Mouse (Mus musculus) forebrain, embryonic 14.5 days (tissue): ENCODE results near the gene Iqsec1. TPM values are rescaled to one million over a fixed set of nuclear protein-coding genes. Genes with fewer than 3 reads are reported as not detected.

Experiments
- ATAC-seq: fragments of 200-750 bp; cut with Nextera tagmentation; 2 replicates; pipeline ENCODE4 v1.8.0; 2017; ENCODE audit warnings: mild to moderate bottlenecking, moderate library complexity
- DNase-seq: peaks from one replicate; pipeline ENCODE4 v3.0.0-alpha.2; 2015; ENCODE audit warnings: low spot score
- H3K27ac ChIP-seq: fragments of 300-500 bp; sonication (generic); 2 replicates; pipeline ENCODE4 v1.5.1; 2014; ENCODE audit warnings: low read depth, mild to moderate bottlenecking, control low read depth, low read length, moderate library complexity
- H3K27me3 ChIP-seq: fragments of 300-500 bp; sonication (generic); replicated peaks from 2 replicates; pipeline ENCODE4 v1.6.1; 2014; ENCODE audit warnings: low read length, control low read depth, mixed read lengths; ENCODE audit not compliant: control insufficient read depth, insufficient read depth
- H3K36me3 ChIP-seq: fragments of 300-500 bp; sonication (generic); 2 replicates; pipeline ENCODE4 v1.6.1; 2014; ENCODE audit warnings: low read length, control low read depth; ENCODE audit not compliant: control insufficient read depth, insufficient read depth
- H3K4me1 ChIP-seq: fragments of 300-500 bp; sonication (generic); 2 replicates; pipeline ENCODE4 v1.6.1; 2014; ENCODE audit warnings: antibody characterized with exemption, low read length, control low read depth; ENCODE audit not compliant: control insufficient read depth, insufficient read depth
- H3K4me2 ChIP-seq: fragments of 300-500 bp; sonication (generic); 2 replicates; pipeline ENCODE4 v1.6.1; 2014; ENCODE audit warnings: mild to moderate bottlenecking, control low read depth, low read length
- H3K4me3 ChIP-seq: fragments of 300-500 bp; sonication (generic); 2 replicates; pipeline ENCODE4 v1.5.1; 2014; ENCODE audit warnings: low read depth, low read length, control low read depth
- H3K9ac ChIP-seq: fragments of 300-500 bp; sonication (generic); 2 replicates; pipeline ENCODE4 v1.6.1; 2014; ENCODE audit warnings: mild to moderate bottlenecking, low read length, control low read depth, moderate library complexity
- H3K9me3 ChIP-seq: fragments of 300-500 bp; sonication (generic); replicated peaks from 2 replicates; pipeline ENCODE4 v1.6.1; 2016; ENCODE audit warnings: low read length, control low read depth, mixed read lengths; ENCODE audit not compliant: control insufficient read depth
- WGBS: fragments of 180-500 bp; shearing (Covaris S2); extraction: QIAGEN DNeasy Blood & Tissue Kit; methylation state at CpG from one replicate; pipeline ENCODE4 v1.1.7; 2014; 5-methylcytosine and 5-hydroxymethylcytosine counted together
- polyA plus RNA-seq: library from polyadenylated mRNA; unstranded; fragments of >200 nt; fragmentation: Nextera tagmentation; extraction: Ambion mirVana; gene quantifications from 2 replicates; pipeline ENCODE4 v1.2.1, GENCODE M21; 2014

The Iqsec1 gene
- polyA plus RNA-seq, 1 experiment from 2014 or later = 15.0 TPM

DNA sequence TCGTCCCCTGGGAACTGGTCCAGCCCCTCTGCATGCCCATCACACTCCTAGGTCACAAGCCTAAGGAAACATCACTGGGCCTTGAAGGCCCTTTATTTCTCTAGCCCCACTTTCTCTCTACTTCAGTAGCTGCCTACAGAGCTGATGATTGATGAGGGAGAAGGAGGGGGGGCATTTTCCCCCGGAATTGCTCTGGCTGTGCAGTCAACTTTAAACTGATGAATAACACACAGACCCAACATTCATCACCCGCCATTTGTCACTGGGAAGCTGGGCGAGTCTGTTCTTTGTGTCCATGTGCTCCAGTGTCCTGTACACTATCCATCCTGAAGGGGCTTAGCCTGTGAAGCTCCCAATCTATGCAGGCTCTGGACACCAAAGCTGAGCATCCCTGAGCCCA lies 165.2 kb downstream of the Iqsec1 start:
- 54% methylated on average over 4 of the region's 4 CpGs for WGBS
- Histone ChIP-seq H3K4me1 (no peaks in the 10 kb centered on the region), H3K9ac (no peak overlapping the region), H3K4me2 (no peak overlapping the region), H3K27me3 (no peaks in the 10 kb centered on the region), H3K36me3 (no peaks in the 10 kb centered on the region), H3K27ac (no peak overlapping the region), H3K9me3 (no peaks in the 10 kb centered on the region), H3K4me3 (no peak overlapping the region)
- ATAC-seq (no peak), DNase-seq (no peak)

DNA sequence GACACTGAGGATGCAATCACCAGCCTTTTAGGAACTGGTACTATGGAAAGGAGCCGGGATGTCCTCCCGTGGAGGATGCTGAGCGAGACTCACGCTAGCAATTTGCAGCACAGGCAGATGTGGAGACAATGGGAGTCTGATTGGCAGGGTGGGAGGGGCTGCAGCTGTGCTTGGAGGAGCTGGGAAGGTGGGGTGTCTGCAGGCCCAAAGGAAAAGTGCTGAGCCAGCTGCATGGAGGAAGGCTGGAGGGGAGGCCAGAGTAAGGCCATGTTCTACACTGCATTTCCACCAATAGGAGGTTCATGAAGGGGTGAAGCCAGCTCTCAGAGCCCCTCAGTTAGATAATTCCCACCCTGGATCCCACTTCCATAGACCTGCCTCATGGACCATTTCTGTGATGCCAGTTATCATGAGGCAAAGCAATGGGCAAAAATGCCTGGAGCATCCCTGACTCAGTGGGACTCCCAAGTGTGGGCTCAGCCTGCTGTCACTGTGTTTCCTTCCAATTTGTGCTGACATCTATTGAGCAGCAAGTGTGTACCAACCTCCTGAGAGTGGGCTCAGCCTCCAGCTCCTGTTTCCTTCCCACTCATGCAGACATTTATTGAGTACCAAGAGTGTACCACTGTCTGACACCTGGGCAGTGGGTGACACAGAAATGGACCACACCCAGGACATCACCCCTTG lies 166.4 kb downstream of the Iqsec1 start:
- H3K4me1 ChIP-seq = no peaks in the 10 kb centered on the region
- no peaks in the 10 kb centered on the region for H3K36me3 ChIP-seq
- no peak overlapping the region for H3K4me2 ChIP-seq
- ATAC-seq = peak; percentile 72
- no peaks in the 10 kb centered on the region for H3K9me3 ChIP-seq
- DNase-seq = peak; percentile 63
- no peak overlapping the region for H3K4me3 ChIP-seq
- H3K27ac ChIP-seq = peak overlapping the region; percentile 66
- WGBS = 15% methylated on average over 4 of the region's 4 CpGs
- no peaks in the 10 kb centered on the region for H3K27me3 ChIP-seq
- no peak overlapping the region for H3K9ac ChIP-seq

DNA sequence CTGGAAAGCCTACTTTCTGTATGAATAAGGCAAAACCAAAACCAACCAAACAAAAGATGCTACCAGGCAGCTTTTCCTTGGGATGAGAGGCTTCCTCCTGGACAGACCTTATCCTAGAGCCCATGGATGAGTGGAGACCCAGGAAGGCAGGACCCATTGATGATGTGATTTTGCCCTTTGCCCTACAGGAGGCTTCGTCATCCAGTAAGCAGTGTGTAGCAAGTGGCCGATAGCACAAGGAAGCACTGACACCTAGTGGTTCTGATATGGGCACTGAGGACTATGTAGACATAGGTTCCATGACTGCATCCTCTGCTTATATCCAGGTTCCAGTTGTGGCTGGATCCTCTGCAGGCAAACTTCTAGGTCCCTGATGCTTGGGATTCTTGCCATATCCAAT lies 168.6 kb downstream of the Iqsec1 start:
- WGBS = 62% methylated on average over 2 of the region's 2 CpGs
- no peaks in the 10 kb centered on the region for H3K4me1 ChIP-seq
- H3K27ac ChIP-seq = no peak overlapping the region
- H3K4me3 ChIP-seq = no peak overlapping the region
- H3K9me3 ChIP-seq = no peaks in the 10 kb centered on the region
- no peak overlapping the region for H3K9ac ChIP-seq
- ATAC-seq (no peak), DNase-seq (peak; percentile 33)
- no peaks in the 10 kb centered on the region for H3K27me3 ChIP-seq
- H3K36me3 ChIP-seq = no peaks in the 10 kb centered on the region
- no peak overlapping the region for H3K4me2 ChIP-seq

DNA sequence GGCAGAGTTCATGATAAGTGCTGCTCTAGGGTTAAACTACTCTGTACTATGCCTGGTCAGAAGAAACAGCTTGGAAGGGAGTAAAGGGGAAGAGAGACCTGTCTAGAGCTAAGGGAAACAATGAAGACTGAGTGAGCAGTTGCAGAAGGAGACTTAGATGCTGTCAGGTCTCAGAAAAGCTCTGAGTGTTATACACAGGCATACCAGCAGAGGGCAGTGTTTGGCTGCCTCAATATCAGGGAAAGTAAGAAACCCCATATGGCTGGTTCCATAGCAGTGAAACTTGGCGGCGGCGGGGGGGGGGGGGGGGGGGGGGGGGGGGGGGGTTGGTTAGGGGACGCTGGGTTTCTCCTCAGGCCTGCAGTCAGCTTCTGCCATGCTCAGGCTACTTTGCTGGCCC lies 169.5 kb downstream of the Iqsec1 start:
- Histone ChIP-seq H3K4me2 (no peak overlapping the region), H3K4me1 (no peaks in the 10 kb centered on the region), H3K9ac (no peak overlapping the region), H3K27me3 (no peaks in the 10 kb centered on the region), H3K9me3 (no peaks in the 10 kb centered on the region), H3K36me3 (no peaks in the 10 kb centered on the region), H3K27ac (no peak overlapping the region), H3K4me3 (no peak overlapping the region)
- no CpG with 5 or more reads among the region's 4 CpGs for WGBS
- DNase-seq = peak; percentile 88
- 0 out of 2 replicates have a peak, but pooled peaks have one; percentile 9 for ATAC-seq

DNA sequence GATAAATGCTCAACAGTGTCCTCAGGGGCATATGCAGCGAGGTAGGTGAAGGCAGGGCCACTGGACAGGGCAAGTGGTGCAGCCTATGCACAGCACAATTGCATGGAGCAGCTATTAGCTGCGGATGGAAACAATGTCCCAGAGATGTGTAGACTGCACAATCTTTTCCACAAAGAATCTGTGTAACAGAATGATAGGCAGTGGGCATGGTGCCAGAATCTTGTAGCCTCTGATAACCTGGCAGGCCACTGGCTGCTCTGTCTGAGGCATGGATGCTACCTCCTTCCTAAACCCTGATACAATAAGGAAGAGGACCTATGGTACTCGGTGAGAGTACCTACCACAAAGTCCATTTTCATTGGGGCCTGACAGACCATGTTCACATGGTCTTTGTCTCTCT lies 171.9 kb downstream of the Iqsec1 start:
- no peak for DNase-seq
- no peak for ATAC-seq
- WGBS = 72% methylated on average over 3 of the region's 3 CpGs

DNA sequence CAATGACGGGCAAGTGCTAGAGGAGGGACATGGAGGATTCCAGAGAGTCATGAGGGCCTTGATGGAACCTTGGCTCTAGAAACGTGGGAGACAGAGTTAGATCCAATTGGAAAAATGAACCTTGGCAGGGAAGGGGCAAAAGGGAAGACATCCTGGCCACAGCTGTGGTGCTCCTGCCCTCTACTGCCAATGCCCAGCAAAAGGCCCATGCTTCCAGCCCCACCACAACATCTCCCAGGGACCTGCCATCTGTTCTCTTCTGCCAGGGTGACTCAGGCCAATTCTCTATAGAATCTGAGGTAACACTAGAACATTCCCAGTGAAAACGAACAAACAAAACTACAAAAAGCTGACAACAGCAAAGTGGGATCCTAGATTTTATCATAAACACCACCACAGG lies 173.1 kb downstream of the Iqsec1 start:
- no peak overlapping the region for H3K27ac ChIP-seq
- no peak for ATAC-seq
- no peak overlapping the region for H3K9ac ChIP-seq
- no peak overlapping the region for H3K4me3 ChIP-seq
- no peak overlapping the region for H3K4me2 ChIP-seq
- H3K4me1 ChIP-seq = peaks cover 5% of the 10 kb centered on the region; the same call in 1 of the 2 replicates
- WGBS = 65% methylated on average over 3 of the region's 3 CpGs
- H3K27me3 ChIP-seq = no peaks in the 10 kb centered on the region
- H3K36me3 ChIP-seq = no peaks in the 10 kb centered on the region
- no peak for DNase-seq
- H3K9me3 ChIP-seq = no peaks in the 10 kb centered on the region

More for the DNA sequence above, 171.9 kb downstream of the Iqsec1 start:
- Histone ChIP-seq H3K36me3 (no peaks in the 10 kb centered on the region), H3K4me3 (no peak overlapping the region), H3K9ac (no peak overlapping the region), H3K27me3 (no peaks in the 10 kb centered on the region), H3K27ac (no peak overlapping the region), H3K4me2 (no peak overlapping the region), H3K9me3 (no peaks in the 10 kb centered on the region), H3K4me1 (no peaks in the 10 kb centered on the region)

DNA sequence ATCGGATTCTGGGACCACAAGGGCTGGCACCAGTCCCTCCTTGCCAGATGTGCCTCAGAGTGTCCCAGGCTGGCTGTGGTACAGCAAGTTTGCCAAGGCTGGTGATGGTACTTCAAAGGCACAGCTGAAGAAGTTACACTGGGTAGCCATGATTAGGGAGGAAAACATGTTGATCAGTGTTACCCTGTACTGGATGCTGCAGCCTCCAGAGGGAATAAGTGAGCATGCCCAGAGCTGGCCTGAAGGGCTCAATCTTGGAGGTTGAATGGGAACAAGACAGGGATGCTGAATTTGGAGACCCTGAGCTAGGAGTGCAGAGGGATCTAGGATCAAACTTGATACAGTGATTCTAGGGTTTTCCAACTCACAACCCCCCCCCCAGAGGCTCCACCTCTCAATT lies 175.0 kb downstream of the Iqsec1 start:
- Histone ChIP-seq H3K27me3 (no peaks in the 10 kb centered on the region), H3K36me3 (no peaks in the 10 kb centered on the region), H3K4me3 (no peak overlapping the region), H3K9me3 (no peaks in the 10 kb centered on the region), H3K9ac (no peak overlapping the region), H3K4me2 (no peak overlapping the region), H3K27ac (no peak overlapping the region), H3K4me1 (peaks cover 15% of the 10 kb centered on the region)
- WGBS = 72% methylated on average over 1 of the region's 1 CpGs
- DNase-seq (no peak), ATAC-seq (no peak)

DNA sequence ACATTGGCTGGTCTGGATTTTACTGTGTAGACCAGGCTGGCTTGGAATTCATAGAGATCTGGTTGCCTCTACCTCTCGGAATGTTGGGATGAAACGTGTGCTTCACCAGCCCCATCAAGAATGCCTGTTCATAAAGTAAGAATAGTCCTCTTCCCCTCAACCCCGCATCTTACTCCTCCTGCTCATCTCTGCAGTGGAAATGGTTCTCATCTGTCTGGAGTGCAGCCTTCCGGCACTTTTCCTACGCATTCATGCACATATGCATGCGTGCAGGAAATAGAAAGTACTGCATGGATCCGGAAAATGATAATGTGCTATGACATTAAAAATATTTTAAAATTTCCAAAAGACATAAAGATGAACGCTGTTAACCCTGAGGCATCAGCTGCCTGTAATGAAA lies 175.9 kb downstream of the Iqsec1 start:
- Histone ChIP-seq H3K4me1 (peaks cover 25% of the 10 kb centered on the region), H3K36me3 (no peaks in the 10 kb centered on the region), H3K27ac (no peak overlapping the region), H3K9ac (no peak overlapping the region), H3K4me3 (no peak overlapping the region), H3K27me3 (no peaks in the 10 kb centered on the region), H3K4me2 (no peak overlapping the region), H3K9me3 (no peaks in the 10 kb centered on the region)
- ATAC-seq (no peak), DNase-seq (no peak)
- WGBS = 90% methylated on average over 8 of the region's 8 CpGs

DNA sequence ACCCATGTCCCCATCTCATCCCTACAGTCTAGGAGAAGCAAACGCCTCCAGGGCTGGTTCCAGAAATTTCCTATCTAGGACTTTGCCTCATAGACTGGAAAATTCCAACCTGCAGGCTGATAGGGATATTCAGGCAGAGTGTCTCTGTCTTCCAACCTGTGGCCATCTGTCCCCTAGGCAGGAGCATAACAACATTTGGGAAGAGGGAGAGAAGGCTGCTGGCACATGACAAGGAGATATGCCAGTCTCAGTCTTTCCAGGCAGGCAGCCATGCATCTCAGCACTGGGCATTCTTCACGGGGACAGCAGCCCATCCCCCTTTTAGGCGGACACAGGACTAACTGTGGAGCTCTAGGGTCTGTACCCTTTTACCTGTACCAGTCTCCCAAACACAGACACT lies 176.4 kb downstream of the Iqsec1 start:
- no peak overlapping the region for H3K9ac ChIP-seq
- DNase-seq (no peak), ATAC-seq (no peak)
- H3K36me3 ChIP-seq = no peaks in the 10 kb centered on the region
- H3K27ac ChIP-seq = no peak overlapping the region
- H3K27me3 ChIP-seq = no peaks in the 10 kb centered on the region
- peaks cover 27% of the 10 kb centered on the region for H3K4me1 ChIP-seq
- no peak overlapping the region for H3K4me2 ChIP-seq
- no peaks in the 10 kb centered on the region for H3K9me3 ChIP-seq
- no peak overlapping the region for H3K4me3 ChIP-seq
- 65% methylated on average over 3 of the region's 3 CpGs for WGBS
